18 mouse cellular contexts compared by ENCODE assay signal in genomic region chr2:32102944-32103343, GRCm38 (mm10). TPM values are rescaled to one million over a fixed set of nuclear protein-coding genes. Genes with fewer than 3 reads are reported as not detected.
A peak's percentile ranks its signal among the peaks of the same experiment; 100 is the strongest.
DNase-seq lines count a peak whose midpoint lies in the region; ATAC-seq lines count a peak whose summit lies in the region.
"Had no signal": no experiment of that assay in that cellular context is flagged by ENCODE, and none has a peak within 500 bp of the region (broad histone marks: within the 10 kb centered on the region; RNA-seq: fewer than 3 reads in every experiment).

No protein-coding gene starts in this region.

- 56% methylated on average over 5 of the region's 5 CpGs for WGBS in forebrain, embryonic 10.5 days
- 60% methylated on average over 5 of the region's 5 CpGs for WGBS in forebrain, embryonic 15.5 days
- WGBS in kidney, embryonic 16.5 days: 40% methylated on average over 5 of the region's 5 CpGs
- WGBS in midbrain, embryonic 12.5 days: 55% methylated on average over 5 of the region's 5 CpGs
- 53% methylated on average over 5 of the region's 5 CpGs for WGBS in midbrain, embryonic 15.5 days
- 67% methylated on average over 5 of the region's 5 CpGs for WGBS in liver, embryonic 12.5 days (ENCODE audit: insufficient replicate concordance)

- no peaks in the 10 kb centered on the region for H3K36me3 ChIP-seq in forebrain, embryonic 10.5 days (replicated peaks)
- no peaks in the 10 kb centered on the region; the same call in 1 of the 2 replicates for H3K36me3 ChIP-seq in forebrain, embryonic 15.5 days
- no peaks in the 10 kb centered on the region for H3K36me3 ChIP-seq in kidney, embryonic 16.5 days (ENCODE audit: insufficient read depth, low read length)
- 0 out of 2 replicates have a peak, but pooled peaks cover 8% of the 10 kb centered on the region for H3K36me3 ChIP-seq in midbrain, embryonic 12.5 days
- H3K36me3 ChIP-seq in midbrain, embryonic 15.5 days (replicated peaks): no peaks in the 10 kb centered on the region
- 0 out of 2 replicates have a peak, but pooled peaks cover 5% of the 10 kb centered on the region for H3K36me3 ChIP-seq in liver, embryonic 12.5 days

- no peak for ATAC-seq in forebrain, embryonic 15.5 days (replicated peaks)
- ATAC-seq in kidney, embryonic 16.5 days (ENCODE audit: low FRiP score, low TSS enrichment): no peak
- no peak for ATAC-seq in midbrain, embryonic 12.5 days (ENCODE audit: low FRiP score, low read depth)
- no peak for ATAC-seq in midbrain, embryonic 15.5 days (replicated peaks)
- ATAC-seq in liver, embryonic 12.5 days: no peak
- ATAC-seq: CD4-positive, CD25-positive, alpha-beta regulatory T cell, adult 4 months; forebrain, embryonic 16.5 days; inflammation-experienced regulatory T-cells, adult 6 months had no signal

- 0 out of 2 replicates have a peak overlapping the region, but pooled peaks have one; percentile 48 for H3K27ac ChIP-seq in forebrain, embryonic 10.5 days
- no peak overlapping the region for H3K27ac ChIP-seq in forebrain, embryonic 15.5 days (replicated peaks)
- H3K27ac ChIP-seq in kidney, embryonic 16.5 days (ENCODE audit: low read length): no peak overlapping the region
- no peak overlapping the region for H3K27ac ChIP-seq in midbrain, embryonic 12.5 days (replicated peaks)
- H3K27ac ChIP-seq in midbrain, embryonic 15.5 days: no peak overlapping the region
- H3K27ac ChIP-seq in liver, embryonic 12.5 days: no peak overlapping the region
- H3K27ac ChIP-seq: liver, embryonic 14.5 days had no signal

- H3K9me3 ChIP-seq in forebrain, embryonic 10.5 days: peaks cover 4% of the 10 kb centered on the region; the same call in 1 of the 2 replicates
- no peaks in the 10 kb centered on the region for H3K9me3 ChIP-seq in forebrain, embryonic 15.5 days
- no peaks in the 10 kb centered on the region for H3K9me3 ChIP-seq in kidney, embryonic 16.5 days (ENCODE audit: low read length)
- H3K9me3 ChIP-seq in midbrain, embryonic 12.5 days: 0 out of 2 replicates have a peak, but pooled peaks cover 5% of the 10 kb centered on the region
- no peaks in the 10 kb centered on the region for H3K9me3 ChIP-seq in midbrain, embryonic 15.5 days
- no peaks in the 10 kb centered on the region for H3K9me3 ChIP-seq in liver, embryonic 12.5 days (replicated peaks)

- no peaks in the 10 kb centered on the region for H3K27me3 ChIP-seq in forebrain, embryonic 10.5 days (ENCODE audit: poor library complexity, severe bottlenecking)
- H3K27me3 ChIP-seq in forebrain, embryonic 15.5 days: no peaks in the 10 kb centered on the region
- no peaks in the 10 kb centered on the region for H3K27me3 ChIP-seq in kidney, embryonic 16.5 days (ENCODE audit: insufficient read depth, low read length)
- no peaks in the 10 kb centered on the region for H3K27me3 ChIP-seq in midbrain, embryonic 12.5 days
- H3K27me3 ChIP-seq in midbrain, embryonic 15.5 days (replicated peaks): no peaks in the 10 kb centered on the region
- H3K27me3 ChIP-seq in liver, embryonic 12.5 days (replicated peaks): no peaks in the 10 kb centered on the region

- no peak overlapping the region for H3K4me2 ChIP-seq in forebrain, embryonic 15.5 days (replicated peaks)
- H3K4me2 ChIP-seq in kidney, embryonic 16.5 days (replicated peaks; ENCODE audit: low read depth, low read length): peak overlapping the region; percentile 34
- H3K4me2 ChIP-seq in midbrain, embryonic 12.5 days (replicated peaks): peak overlapping the region; percentile 28
- no peak overlapping the region for H3K4me2 ChIP-seq in midbrain, embryonic 15.5 days
- no peak overlapping the region for H3K4me2 ChIP-seq in liver, embryonic 12.5 days

- no peak for DNase-seq in forebrain, embryonic 10.5 days (ENCODE audit: extremely low spot score, low spot score)
- DNase-seq in kidney, adult 9 months: no peak
- DNase-seq in embryo, embryonic 10.5 days (ENCODE audit: low spot score): no peak
- DNase-seq: adrenal gland, postnatal 36 days; cerebellum, adult 8-10 months; kidney, postnatal 36 days; left cerebral cortex, postnatal 4 days; lung, postnatal 10 days; thymus, postnatal 36 days had no signal

- peaks cover 30% of the 10 kb centered on the region for H3K4me1 ChIP-seq in forebrain, embryonic 10.5 days
- H3K4me1 ChIP-seq in forebrain, embryonic 15.5 days: no peaks in the 10 kb centered on the region
- peaks cover 9% of the 10 kb centered on the region for H3K4me1 ChIP-seq in kidney, embryonic 16.5 days (ENCODE audit: insufficient read depth, low read length)
- peaks cover 23% of the 10 kb centered on the region for H3K4me1 ChIP-seq in midbrain, embryonic 12.5 days
- peaks cover 3% of the 10 kb centered on the region; the same call in 1 of the 2 replicates for H3K4me1 ChIP-seq in midbrain, embryonic 15.5 days
- peaks cover 41% of the 10 kb centered on the region for H3K4me1 ChIP-seq in liver, embryonic 12.5 days

- peak overlapping the region; percentile 26 for H3K4me3 ChIP-seq in forebrain, embryonic 10.5 days
- no peak overlapping the region for H3K4me3 ChIP-seq in forebrain, embryonic 15.5 days
- H3K4me3 ChIP-seq in kidney, embryonic 16.5 days (ENCODE audit: low read length): peak overlapping the region; percentile 28
- H3K4me3 ChIP-seq in midbrain, embryonic 12.5 days: peak overlapping the region; percentile 14; the same call in 1 of the 2 replicates
- no peak overlapping the region for H3K4me3 ChIP-seq in midbrain, embryonic 15.5 days
- H3K4me3 ChIP-seq in liver, embryonic 12.5 days: no peak overlapping the region

- no peak overlapping the region for H3K9ac ChIP-seq in forebrain, embryonic 15.5 days (replicated peaks)
- H3K9ac ChIP-seq in kidney, embryonic 16.5 days (replicated peaks; ENCODE audit: low read length): no peak overlapping the region
- H3K9ac ChIP-seq in midbrain, embryonic 12.5 days (replicated peaks): no peak overlapping the region
- H3K9ac ChIP-seq in midbrain, embryonic 15.5 days: no peak overlapping the region
- no peak overlapping the region for H3K9ac ChIP-seq in liver, embryonic 12.5 days
- H3K9ac ChIP-seq: liver, embryonic 14.5 days had no signal

RNA-seq across cellular contexts. Expression of gene Plpp7, which starts 7.6 kb away (rescaled TPM):
- 4.8 and 5.3 TPM in 2 replicates for polyA plus RNA-seq in forebrain, embryonic 10.5 days (2016; fragmentation: Nextera tagmentation; extraction: Ambion mirVana)
- polyA plus RNA-seq in forebrain, embryonic 15.5 days (2015; fragmentation: Nextera tagmentation; extraction: Ambion mirVana): 16.4 and 17.0 TPM in 2 replicates
- polyA plus RNA-seq in kidney, embryonic 16.5 days (2015; fragmentation: Nextera tagmentation; extraction: Ambion mirVana): 6.8 and 7.8 TPM in 2 replicates
- polyA plus RNA-seq in midbrain, embryonic 12.5 days (2016; fragmentation: Nextera tagmentation; extraction: Ambion mirVana): 8.4 and 9.9 TPM in 2 replicates
- 25.7 and 26.7 TPM in 2 replicates for polyA plus RNA-seq in midbrain, embryonic 15.5 days (2015; fragmentation: Nextera tagmentation; extraction: Ambion mirVana)
- polyA plus RNA-seq in liver, embryonic 12.5 days (2016; fragmentation: Nextera tagmentation; extraction: Ambion mirVana): 3.0 and 3.4 TPM in 2 replicates
- polyA plus RNA-seq: CD4-positive, CD25-positive, alpha-beta regulatory T cell, adult 4 months; inflammation-experienced regulatory T-cells, adult 6 months had no signal

RNA-seq across cellular contexts. Expression of gene Fam78a, which starts 18.3 kb away (rescaled TPM):
- polyA plus RNA-seq in forebrain, embryonic 10.5 days (2016; fragmentation: Nextera tagmentation; extraction: Ambion mirVana): 1.3 and 1.5 TPM in 2 replicates
- polyA plus RNA-seq in forebrain, embryonic 15.5 days (2015; fragmentation: Nextera tagmentation; extraction: Ambion mirVana): 0.46 and 0.54 TPM in 2 replicates
- polyA plus RNA-seq in kidney, embryonic 16.5 days (2015; fragmentation: Nextera tagmentation; extraction: Ambion mirVana): 1.6 and 1.8 TPM in 2 replicates
- 0.79 and 0.97 TPM in 2 replicates for polyA plus RNA-seq in midbrain, embryonic 12.5 days (2016; fragmentation: Nextera tagmentation; extraction: Ambion mirVana)
- 0.65 and 0.80 TPM in 2 replicates for polyA plus RNA-seq in midbrain, embryonic 15.5 days (2015; fragmentation: Nextera tagmentation; extraction: Ambion mirVana)
- 22.4 and 22.6 TPM in 2 replicates for polyA plus RNA-seq in liver, embryonic 12.5 days (2016; fragmentation: Nextera tagmentation; extraction: Ambion mirVana)

RNA-seq across cellular contexts. Expression of gene Prrc2b, which starts 47.9 kb away (rescaled TPM):
- 48.2 and 50.1 TPM in 2 replicates for polyA plus RNA-seq in forebrain, embryonic 10.5 days (2016; fragmentation: Nextera tagmentation; extraction: Ambion mirVana)
- 76.2 and 88.8 TPM in 2 replicates for polyA plus RNA-seq in forebrain, embryonic 15.5 days (2015; fragmentation: Nextera tagmentation; extraction: Ambion mirVana)
- polyA plus RNA-seq in kidney, embryonic 16.5 days (2015; fragmentation: Nextera tagmentation; extraction: Ambion mirVana): 30.3 and 30.4 TPM in 2 replicates
- 99.1 and 121 TPM in 2 replicates for polyA plus RNA-seq in midbrain, embryonic 12.5 days (2016; fragmentation: Nextera tagmentation; extraction: Ambion mirVana)
- polyA plus RNA-seq in midbrain, embryonic 15.5 days (2015; fragmentation: Nextera tagmentation; extraction: Ambion mirVana): 85.4 and 92.2 TPM in 2 replicates
- 20.8 and 23.6 TPM in 2 replicates for polyA plus RNA-seq in liver, embryonic 12.5 days (2016; fragmentation: Nextera tagmentation; extraction: Ambion mirVana)

Comparison
In these comparisons a context has a peak if more than half of its experiments do, and no peak if none do; other contexts are left out.
1. H3K4me3 ChIP-seq: peak in forebrain, embryonic 10.5 days (single experiment), kidney, embryonic 16.5 days (single experiment) and midbrain, embryonic 12.5 days (single experiment); none in forebrain, embryonic 15.5 days (single experiment), midbrain, embryonic 15.5 days (single experiment) and liver, embryonic 12.5 days (single experiment).
2. H3K4me2 ChIP-seq: peak in kidney, embryonic 16.5 days (single experiment) and midbrain, embryonic 12.5 days (single experiment); none in forebrain, embryonic 15.5 days (single experiment), midbrain, embryonic 15.5 days (single experiment) and liver, embryonic 12.5 days (single experiment).